Mouse (Mus musculus): ENCODE results near the gene Miox.

The Miox gene

DNA sequence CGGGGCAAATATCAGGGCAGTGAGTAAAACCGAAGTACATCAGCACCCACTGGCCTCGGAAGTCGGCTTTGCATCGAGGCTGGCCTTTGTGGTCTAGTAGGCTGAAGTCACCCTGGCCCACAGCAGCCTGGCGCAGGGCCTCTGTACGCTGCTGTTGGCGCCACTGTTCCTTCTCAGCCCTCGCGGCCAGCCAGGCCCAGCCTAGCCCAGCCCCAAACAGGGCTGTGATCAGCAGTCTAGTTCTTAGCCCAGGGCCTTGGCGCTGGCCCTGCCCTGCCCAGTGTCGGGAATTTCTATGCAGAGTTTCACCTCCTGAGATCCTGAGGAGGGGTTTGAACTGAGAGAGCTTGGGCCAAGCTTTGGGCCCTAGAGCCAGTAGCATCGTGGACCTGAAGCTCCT is 37.9 kb downstream of the Miox start:
- DNase-seq: no peak

DNA sequence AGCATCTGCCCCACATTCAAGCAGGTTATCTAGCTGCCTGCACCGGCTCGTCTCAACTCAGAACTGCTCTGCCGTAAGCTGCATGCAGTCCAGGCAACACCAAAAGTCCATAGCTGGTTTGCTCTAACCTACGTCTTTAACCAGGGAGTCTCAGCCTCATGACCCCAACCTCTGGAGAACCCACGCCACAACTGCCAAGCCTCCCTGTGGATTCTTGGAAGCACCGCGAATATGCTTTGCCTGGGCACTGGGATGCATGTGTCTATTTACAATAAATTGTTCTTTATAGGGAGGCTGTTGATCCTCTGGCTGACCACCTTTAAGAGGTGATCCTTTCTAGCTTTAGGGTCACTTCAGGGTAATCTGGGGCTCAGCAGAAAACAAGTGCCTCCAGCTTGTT is 38.3 kb downstream of the Miox start:
- no peak for DNase-seq

DNA sequence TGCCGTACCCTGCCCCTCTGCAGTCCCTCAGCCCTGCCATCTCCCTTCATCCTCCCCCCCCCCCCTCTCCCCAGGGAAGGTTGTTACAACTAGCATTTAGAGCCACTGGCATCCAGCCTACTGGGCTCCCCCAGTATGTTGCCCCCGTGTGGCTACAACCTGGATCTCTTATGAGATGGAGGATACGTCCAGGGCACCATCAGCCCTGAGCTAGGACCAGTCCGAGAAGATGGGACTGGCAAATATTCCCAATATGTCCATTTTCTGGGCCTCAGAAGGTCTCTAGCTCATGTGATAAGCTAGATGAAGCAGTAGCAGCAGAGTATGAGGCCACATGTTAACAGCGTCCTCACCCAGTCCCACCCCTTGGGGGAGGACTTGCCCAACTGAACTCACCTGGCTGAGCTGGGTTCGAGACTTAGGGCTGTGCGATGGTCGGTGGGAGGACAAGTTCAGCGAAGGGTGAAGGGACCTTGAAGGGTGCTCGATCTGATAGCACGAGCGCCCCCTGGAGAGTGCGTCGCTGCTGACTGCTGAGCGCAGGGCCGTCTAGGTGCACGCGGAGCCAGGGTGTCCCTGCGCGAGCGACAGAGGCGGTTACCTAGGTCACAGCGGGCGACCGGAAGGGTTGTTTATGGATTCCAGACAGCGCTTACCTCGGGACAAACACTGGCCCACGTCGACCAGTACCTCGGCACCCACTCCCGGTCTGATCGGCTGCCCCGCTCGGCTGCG is 39.0 kb downstream of the Miox start:
- peak; percentile 84 to 90 for DNase-seq

DNA sequence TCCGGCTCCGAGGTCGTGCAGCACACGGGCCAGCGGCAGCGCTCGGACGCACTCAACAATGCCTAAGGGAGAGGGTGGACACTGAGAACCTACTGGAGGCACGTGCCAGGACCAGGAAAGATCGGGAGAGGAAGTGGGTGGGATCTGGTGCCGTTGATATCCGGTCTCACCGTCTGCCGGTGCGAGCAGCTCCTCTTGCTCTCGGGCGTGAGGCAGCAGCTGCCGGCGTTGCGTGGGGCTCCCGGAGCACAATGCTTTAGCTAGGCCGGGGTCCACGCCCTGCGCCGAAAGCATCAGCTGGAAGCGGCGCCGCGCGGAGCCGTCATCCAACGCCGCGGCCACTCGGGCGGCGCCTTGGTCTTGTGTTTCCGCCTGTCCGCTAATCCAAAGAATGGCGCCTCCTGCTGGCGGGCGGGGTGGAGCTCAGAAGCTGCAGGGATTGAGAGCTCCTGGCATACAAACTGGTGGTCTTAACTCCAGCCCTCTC is 39.6 kb downstream of the Miox start, which contains the start of gene Sco2:
TSS of gene Sco2 (minus strand) at position 85 of the 487 bp plus-strand sequence.
- peak; percentile 86 to 93 for DNase-seq

- no peak for DNase-seq
Observed at GRCm38 (mm10) chr15:89374340-89374739, 40.1 kb downstream of the Miox start.

DNA sequence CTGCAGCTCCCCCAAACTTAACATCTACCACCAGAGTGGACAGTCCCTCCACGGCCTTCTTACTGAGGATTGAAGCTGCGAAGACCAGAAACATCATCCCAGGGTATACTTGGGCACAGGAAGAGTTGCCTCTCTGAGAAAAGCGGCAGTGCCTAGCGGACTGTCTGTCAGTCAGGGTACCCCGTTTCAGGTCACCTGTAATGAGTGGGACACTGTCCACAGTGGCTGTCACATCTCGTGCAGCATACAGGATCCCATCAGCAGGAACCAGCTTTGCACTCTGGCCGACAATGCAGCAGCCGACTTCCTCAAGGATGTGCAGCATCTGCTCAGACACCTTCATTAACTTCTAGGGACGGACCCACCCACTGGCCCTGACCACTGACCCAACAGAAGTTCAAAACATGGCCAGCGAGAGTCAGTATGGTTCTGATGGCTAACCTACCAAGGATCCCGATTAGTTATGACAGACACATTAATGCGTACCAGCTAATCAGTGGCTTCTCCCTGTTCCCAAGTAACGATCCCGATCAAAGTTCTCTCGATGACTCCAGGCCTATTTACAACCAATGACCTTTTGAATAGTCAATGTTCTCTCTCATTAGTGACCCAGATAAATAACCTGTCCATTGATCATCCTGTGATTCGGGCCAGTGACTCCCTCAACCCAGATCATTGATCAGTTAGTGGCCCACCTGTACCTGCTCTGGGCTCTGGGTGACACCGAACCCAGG is 40.8 kb downstream of the Miox start:
- DNase-seq: no peak

GRCm38 (mm10) chr15:89376040-89376439 is 41.8 kb downstream of the Miox start:
- no peak for DNase-seq

DNA sequence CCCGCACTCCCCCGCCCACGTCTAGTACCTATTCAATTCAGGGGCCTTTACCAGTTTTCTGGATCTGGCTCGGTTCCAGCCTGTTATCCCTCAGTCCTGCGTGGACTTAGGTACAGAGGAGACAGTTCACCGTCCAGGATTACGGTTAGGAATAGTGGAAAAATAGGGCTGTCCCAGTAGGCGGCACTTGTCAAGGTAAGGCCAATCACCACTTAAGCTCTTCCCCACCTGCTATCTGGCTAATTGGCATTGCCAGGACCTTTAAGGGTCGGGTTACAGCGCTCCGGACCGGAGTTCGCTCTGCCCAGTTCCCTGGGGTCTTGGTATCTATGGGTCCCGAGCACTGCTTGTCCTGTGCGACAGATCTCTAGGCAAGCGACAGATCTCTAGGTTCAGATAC is 42.8 kb downstream of the Miox start, which contains the start of gene Tymp:
TSS of gene Tymp (minus strand) at position 83 of the 400 bp plus-strand sequence.
- no peak for DNase-seq

DNA sequence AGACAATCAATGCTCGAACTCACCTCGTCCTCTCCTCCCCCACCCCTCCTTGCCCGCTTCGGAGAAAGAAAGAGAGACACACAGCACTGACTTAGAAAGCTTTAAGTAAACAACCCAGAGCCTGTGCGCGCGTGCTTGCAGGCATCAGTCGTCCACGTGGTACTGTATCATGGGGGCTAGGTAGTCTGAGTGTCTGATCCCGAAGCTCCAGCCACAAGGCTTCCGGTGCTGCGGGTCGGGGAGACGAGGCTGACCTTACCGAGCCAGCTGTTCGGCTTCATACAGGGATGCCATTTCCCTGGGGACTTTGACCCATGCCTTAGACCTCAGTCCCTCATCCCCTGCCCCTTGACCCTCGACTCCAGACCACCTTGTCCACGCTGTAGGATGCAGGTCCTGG is 43.2 kb downstream of the Miox start:
- no peak for DNase-seq

DNA sequence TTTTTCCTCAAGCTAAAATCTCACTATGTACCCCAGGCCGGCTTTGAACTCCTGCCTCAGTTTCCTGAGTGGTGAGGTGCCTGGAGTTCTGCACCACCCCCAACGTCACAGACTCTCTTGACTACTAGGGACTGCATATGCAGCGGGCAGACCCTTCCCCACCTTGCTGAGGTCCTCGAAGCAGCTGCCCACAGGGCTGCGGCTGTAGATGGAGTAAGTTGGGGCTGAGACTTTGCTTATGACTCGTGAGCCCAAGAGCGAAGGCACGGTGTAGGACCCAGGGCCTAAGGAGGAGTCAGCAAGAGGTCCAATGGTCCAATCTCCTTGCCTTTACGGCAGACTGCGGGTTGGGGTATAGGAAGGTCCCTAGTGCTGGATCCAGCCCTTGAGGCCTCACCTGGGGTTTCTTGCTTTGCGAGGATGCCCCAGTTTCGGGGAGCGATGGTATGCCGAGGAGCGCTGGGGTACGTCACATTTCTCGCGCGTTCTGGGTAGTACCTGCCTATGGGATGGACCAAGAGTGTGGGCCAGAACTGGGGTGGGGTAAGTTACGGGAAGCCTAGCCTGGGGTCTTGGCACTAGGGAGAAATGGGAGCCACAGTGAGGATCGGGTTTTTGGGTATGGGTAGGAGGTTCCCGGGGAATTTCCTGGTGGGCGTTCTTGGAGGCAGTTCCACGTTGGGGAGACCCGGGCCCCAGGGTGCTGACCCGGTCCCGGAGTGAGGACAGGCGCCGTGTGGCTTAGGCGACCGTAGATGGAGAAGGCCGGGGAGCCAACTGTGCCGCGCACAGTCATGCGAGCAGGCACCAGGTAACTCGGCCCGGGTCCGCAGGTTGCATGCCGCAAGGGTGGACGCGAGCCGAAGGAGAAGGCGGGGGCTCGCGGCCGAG is 44.0 kb downstream of the Miox start:
- no peak for DNase-seq

GRCm38 (mm10) chr15:89378831-89379401 is 44.7 kb downstream of the Miox start, which contains the start of gene Odf3b:
Odf3b (minus strand) TSS chr15:89379282.
- peak in 1 of 2 experiments; percentile 26 for DNase-seq

GRCm38 (mm10) chr15:89379429-89379828 is 45.2 kb downstream of the Miox start:
- no peak for DNase-seq

DNA sequence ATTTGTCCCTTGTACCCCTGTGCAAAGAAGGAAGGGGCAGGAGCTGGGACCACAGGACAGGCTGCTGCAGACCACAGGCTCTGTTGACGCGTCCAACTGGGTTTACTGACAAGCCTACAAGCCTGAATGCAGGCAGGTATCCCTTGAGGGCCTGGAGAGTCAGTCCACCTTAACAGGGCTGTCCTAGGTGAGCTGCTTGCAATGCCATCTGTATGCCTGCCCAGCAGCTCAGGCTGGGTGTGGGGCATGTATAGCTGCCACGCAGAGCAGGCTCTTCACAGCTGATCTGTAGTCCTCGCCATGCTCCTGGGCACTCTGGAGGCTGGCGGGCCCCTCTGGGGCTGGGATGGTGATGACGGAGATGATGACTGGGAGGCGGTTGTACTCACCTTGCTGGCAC is 50.4 kb downstream of the Miox start, which contains the start of gene Klhdc7b:
TSS of gene Klhdc7b (plus strand) at position 301 of the 400 bp plus-strand sequence.
- no peak for DNase-seq

Data from kidney, adult 8-10 months (tissue).